Mouse (Mus musculus) embryo, embryonic 10.5 days (tissue): ENCODE results near the gene Cd247.
"Not testable (repeated sequence)": the region's sequence is repeated elsewhere in the genome, so short reads cannot be mapped to it uniquely, and the experiment has no call there.

ENCODE experiments used
- DNase-seq: peaks from one replicate; pipeline ENCODE4 v3.0.0-alpha.2; 2015; ENCODE audit warnings: low spot score

Cd247 gene

GRCm38 (mm10) chr1:165788511-165788910 is at the start of gene Cd247:
Gene Cd247 (plus strand): TSS chr1:165788681.
- no peak for DNase-seq

DNA sequence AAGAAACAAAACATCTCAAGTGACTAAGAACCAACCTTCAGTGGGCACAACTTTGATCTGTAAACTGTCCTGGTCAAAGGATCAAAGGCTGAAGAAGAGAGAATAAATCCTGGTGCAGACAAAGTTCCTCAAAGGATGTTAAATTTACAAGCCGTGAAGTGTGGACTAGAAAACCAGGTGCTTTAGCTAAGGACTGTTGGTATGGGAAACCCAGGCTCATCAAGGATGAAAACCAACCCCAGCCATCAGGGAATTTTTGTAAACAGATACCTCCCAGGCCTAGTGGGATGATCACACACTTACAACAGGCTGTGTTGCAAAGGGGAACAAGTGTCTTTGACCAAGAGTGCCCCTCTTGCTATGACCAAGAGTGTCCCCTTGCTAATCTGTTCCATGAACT is 49.5 kb upstream of the Cd247 start:
- DNase-seq: no peak

GRCm38 (mm10) chr1:165741989-165742388 is 46.5 kb upstream of the Cd247 start:
- DNase-seq: no peak

DNA sequence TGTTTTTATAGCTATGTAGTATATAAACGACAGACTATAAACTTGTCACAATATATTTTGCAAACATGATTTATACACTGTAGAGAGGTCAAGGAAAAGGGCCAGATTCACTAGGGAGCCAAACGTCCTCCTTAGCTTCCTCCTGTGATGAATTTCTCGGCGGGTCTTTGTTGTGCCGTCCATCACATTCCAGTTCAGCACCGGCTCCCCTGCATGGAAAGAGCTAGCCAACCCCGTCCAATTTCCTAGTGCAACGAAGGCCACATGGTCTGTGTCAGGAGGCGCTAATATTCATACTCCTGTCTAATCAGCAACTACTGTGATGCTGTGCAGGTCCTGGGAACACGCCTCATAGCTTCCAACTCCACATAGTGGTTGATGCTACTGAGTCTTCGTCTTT is 40.4 kb upstream of the Cd247 start:
- DNase-seq: peak; percentile 57

DNA sequence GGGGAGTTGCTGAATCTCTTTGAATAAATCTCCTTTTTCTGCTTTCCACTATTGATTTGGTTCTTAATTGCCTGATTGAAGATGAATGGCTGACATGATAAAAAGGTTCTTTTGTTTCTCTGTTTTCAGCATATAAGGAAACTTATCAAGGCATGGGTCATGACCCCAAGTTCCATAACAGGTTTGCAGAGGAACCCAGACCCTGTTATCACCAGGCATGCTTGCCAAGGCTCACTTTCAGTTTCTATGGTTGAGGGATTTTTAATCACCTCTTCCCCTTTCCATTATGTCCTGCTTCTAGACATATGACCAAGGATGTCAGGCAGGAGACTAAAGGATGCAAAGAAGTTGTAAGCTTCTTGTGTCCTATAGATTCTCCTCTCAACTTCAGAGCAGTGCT is 37.3 kb upstream of the Cd247 start:
- no peak for DNase-seq

DNA sequence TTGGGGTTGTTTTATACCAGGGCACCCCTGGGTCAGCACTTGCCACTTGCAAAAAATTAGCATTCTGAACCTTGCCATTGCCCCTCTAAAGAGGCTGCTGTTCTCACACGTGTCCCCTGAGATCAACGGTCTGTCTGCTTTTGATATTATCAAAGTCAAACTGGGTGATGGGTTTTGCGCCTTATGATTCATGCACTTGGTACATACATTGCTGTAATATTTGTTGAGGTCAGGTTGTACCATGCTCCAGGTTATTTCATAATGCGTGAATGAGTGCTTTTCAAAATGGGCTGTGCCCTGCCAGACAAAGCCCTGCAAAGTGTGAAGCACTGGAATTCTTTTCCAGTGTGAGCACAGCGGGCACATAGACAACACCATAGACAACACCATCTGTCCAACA is 36.6 kb upstream of the Cd247 start:
- no peak for DNase-seq

DNA sequence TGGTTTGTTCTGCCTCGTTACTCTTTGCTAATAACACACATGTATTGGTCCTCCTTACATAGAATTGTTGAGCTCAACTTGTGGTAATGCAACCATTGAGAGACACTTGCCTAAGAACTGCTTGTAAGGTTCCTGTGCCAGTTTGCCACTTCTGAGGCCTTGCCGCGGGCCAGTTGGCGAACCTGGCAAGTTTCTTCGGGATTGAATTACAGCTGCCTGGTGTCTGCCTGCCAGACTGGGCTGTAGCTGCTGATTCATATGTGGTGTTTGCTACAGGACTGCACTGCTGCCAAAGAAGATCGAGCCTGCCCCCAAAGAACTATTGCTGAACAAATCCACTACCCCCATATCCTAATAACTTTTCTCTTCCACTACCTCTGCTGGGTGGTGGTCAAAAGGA is 34.3 kb upstream of the Cd247 start:
- no peak for DNase-seq

DNA sequence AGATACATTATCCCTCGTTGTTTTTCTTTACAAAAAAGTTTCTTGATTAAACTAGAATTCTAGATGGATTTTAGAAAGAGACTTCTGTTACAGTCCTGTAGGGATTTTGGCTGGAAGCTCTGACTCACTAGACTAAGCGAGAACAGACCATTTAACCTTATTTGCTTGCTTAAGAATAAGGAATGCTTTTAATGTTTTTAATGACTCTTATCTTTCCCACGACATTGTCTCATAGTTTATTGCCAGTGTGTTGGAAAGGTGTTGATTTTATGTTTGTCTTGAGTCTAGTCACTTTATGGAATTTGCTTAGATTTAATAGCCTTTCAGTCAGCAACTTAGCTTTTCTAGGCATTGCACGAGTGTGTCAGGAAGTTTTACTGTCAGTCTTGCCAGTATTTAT is 33.3 kb upstream of the Cd247 start:
- no peak for DNase-seq

DNA sequence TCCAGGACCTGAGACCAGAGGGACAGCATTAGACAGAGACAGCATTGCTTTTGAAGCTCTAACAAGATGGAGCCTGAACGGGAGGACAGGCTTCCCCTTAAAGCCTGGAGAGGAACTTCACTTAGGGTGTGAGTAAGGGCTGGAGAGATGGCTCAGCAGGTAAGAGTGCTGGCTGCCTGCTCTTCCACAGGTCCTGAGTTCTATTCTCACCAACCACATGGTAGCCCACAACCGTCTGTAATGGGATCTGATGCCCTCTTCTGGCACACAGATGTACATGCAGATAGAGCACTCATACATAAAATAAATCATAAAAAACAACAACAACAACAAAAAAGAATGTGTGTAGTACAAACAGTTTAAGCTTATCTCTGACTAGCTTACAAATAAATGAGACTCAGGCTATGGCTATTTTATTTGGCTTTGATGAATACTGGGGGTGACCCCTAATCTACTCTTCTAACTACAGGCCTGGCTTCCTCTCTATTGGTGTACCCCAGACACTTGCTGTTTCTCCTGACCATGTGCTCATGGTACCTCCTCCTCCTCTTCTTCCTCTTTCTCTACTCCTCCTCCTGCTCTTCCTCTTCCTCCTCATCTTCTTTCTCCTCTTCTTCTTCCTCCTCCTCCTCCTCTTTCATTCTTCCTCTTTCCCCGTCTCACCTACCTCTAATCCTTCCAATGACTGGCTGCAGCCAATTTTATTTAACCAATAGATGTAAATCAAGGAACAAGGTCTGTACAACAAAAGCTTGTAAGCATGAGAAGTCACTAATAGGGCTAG is 26.8 kb upstream of the Cd247 start:
- DNase-seq: no peak

DNA sequence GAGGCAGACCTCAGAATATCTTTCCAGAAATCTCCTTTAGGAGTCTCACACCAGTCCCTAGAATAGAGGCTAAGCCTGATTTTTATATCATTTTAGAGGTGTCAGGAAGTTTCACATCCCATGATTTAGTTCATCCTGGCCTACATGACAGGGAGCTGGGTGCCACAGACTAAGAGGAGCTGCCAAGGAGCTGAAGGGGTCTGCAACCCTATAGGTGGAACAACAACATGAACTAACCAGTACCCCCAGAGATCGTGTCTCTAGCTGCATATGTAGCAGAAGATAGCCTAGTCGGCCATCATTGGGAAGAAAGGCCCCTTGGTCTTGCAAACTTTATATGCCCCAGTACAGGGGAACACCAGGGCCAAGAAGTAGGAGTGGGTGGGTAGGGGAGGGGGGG is 26.0 kb upstream of the Cd247 start:
- DNase-seq: not testable (repeated sequence)

DNA sequence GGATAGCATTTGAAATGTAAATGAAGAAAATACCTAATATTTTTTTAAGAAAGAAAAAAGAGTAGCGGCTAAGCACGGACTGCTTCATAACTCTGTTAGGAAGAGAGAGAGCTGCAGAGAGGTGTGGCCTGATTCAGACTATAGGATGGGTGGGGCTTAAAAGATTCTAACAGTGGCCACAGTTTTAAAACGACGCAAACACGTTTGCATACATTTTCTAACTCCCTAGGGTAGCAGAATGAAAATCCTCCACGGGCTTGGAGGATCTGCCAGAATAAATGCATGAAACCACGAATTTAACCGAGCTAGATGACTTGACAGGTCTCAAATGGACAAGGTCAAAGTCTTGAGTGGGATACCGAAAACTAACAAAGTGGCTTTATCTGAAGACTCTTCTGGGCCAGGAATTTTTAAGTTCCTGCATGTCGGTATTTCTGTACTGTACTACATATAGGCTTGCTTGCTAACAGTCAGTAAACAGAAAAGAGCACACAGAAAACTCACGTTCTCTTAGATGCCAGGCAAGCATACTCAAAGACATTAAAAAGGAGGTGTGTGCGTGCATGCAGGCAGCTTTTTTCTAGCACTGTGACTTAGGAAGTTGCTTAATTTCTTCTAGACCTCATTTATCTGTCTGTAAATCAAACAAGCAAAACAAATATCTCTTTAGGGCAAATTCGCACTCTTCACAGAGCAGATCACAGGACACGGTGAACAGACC is 25.4 kb upstream of the Cd247 start:
- DNase-seq: no peak

DNA sequence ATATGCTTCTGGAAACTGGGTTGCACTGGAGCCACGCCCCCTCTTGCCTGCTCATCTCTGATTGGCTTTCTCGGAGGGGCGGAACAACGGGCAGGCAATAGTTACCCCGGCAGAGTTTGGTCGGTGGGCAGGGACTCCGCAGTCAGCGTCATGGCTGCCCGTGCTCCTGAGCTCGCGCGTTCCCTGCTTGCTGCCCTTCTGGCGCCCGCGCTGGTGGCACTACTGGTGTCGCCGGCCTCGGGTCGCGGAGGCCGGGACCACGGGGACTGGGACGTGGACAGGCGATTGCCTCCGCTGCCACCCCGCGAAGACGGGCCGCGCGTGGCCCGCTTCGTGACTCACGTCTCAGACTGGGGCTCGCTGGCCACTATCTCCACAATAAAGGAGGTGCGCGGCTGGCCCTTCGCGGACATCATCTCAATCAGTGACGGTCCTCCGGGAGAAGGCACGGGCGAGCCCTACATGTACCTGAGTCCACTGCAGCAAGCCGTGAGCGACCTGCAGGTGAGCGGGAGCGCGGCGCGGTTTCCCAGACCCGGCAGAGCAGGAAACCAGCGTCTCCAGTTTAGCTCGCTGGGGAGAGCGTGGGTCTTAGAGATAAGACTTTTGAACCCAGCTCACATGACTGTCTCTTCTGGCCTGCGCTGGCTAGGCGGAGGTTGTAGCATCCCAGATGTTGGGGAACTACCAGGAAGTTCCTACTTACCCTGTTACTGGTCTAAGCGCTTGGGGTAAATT is 24.7 kb upstream of the Cd247 start, which contains the start of gene Creg1:
TSS of gene Creg1 (plus strand) at position 112 of the 738 bp plus-strand sequence.
- DNase-seq: peak; percentile 96

- DNase-seq: no peak
These were observed 23.9 kb upstream of the Cd247 start for GRCm38 (mm10) chr1:165764571-165764970.

DNA sequence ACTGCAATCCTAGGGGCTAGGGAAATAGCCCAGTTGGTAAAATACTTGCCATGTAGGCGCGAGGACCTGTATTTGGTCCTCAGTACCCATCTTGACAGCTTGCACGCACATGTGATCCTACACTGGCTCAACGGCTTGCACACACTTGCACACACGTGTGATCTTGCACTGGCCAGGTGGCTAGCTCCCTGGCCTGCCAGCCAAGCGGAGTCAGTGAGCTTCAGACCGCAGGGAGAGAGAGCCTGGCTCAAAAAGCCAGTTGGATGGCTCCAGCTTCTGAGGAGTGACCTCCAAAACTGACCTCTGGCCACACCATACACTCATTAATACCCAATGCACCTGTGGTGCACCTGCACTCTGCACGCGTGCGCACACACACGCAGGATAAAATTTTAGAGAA is 23.4 kb upstream of the Cd247 start:
- no peak for DNase-seq

DNA sequence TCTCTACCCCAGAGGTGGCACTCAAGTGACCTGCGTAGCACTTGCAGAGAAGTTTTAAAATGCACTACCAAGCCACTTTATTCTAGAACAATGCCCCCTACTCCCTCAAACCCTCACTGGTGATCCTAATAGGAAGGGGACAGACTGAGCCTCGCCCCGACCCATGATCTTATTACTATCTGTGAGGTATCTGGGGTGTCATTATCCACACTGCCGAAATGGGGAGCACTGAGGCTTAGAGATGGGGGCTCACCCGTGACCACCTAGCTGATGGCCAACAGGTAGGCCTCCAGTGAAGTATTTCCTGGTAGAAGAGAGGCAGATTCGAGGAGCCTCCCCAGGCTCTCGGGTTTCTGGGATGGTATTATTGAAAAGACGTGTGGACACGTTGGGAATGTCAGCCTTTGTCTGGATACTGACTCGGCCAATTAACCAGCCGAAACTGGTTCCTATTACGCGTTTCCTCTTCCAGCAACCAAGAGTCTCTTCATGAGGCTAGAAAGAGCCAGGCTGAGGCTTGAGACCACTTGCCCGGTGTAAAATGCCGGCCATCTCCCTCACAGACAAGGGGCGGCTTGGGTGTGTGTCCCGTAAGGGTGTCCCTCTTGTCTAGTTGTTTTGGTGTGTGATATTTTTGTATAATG is 22.7 kb upstream of the Cd247 start:
- DNase-seq: no peak

DNA sequence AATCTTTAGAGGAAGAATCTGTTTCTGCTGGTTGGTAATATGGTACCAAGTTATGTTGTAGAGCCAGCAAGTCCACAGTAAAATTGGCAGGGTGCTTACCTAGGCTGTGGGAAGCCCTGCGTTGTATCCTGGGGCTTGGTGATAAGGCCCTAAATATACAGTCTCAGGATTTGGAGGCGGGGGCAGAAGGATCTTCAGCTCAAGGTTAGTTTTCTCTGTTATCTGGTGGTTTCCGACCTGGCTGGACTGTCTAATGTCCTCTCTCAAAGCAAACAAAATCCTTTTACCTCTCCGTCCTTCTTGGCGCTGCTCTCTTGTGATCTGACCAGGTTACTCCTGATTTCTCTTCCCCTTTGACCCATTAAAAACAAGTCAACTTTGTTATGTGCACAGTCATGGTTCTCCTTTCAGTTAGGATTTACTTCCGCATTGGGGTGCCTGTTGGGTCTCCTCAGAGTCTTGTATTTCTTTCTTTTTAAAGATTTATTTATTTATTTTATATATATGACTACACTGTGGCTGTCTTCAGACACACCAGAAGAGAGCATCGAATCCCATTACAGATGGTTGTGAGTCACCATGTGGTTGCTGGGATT is 22.1 kb upstream of the Cd247 start:
- DNase-seq: no peak

GRCm38 (mm10) chr1:165768894-165769512 is 19.5 kb upstream of the Cd247 start:
- no peak for DNase-seq

DNA sequence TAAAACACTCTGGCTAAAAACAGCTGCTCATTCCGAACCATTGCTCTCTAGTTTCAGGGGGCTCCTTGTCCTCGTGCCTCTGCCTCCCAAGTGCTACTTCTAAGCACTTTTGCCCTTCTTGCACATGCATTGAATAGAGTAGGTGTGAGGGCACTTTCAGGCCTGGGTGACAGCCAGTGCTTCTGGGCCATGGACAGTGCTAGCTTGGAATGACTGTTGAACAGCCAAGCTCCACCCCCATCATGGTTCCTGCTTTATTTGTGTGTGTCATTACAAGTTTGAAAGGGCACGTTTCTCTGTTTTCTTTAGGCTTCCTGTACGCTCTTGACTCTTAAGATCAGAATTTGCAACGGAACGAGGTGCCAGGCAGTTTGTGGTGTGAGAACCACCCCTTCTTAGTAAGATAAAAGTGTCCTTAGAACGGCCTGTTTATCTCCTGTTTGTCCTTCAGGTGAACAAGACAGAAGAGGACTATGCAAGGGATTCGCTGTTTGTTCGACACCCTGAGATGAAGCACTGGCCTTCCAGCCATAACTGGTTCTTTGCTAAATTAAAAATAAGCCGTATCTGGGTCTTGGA is 18.2 kb upstream of the Cd247 start:
- no peak for DNase-seq

- peak; percentile 92 for DNase-seq
These were observed 17.0 kb upstream of the Cd247 start for GRCm38 (mm10) chr1:165771491-165771897.

DNA sequence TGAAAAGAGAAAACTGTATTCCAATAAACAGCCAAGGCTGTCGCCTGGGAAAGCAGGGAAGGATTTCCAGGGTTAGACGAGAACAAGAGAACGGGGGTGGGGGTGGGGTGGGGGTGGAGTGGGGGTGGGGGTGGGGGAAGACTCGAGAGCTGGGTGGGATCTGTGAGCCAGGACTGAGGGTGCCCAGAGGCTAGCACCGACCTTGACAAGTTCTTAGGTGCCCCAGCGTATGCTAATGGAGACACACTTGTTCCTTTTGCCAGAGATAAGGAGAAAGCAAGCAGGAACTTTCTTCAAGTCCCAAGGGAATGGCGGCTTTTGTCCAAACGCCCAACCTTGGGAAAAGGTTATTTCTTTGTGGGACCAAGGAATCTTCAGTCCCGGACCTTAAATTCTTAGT is 16.5 kb upstream of the Cd247 start:
- no peak for DNase-seq
